In genomic region chr2:166700116-166700515, GRCm38 (mm10) we compare ENCODE assay signal across 25 mouse cellular contexts. TPM values are rescaled to one million over a fixed set of nuclear protein-coding genes. Genes with fewer than 3 reads are reported as not detected.
DNase-seq lines count a peak whose midpoint lies in the region; ATAC-seq and TF ChIP-seq lines count a peak whose summit lies in the region.
"Had no signal": no experiment of that assay in that cellular context is flagged by ENCODE, and none has a peak within 500 bp of the region (broad histone marks: within the 10 kb centered on the region; RNA-seq: fewer than 3 reads in every experiment).

No protein-coding gene starts in this region.

- no peak overlapping the region for H3K9ac ChIP-seq in hindbrain, embryonic 12.5 days
- H3K9ac ChIP-seq in liver, embryonic 13.5 days, result peak overlapping the region; percentile 23; the same call in 1 of the 2 replicates
- no peak overlapping the region for H3K9ac ChIP-seq in heart, embryonic 12.5 days
- H3K9ac ChIP-seq: forebrain, embryonic 13.5 days; limb, embryonic 12.5 days; liver, embryonic 14.5 days; midbrain, embryonic 13.5 days; stomach, embryonic 15.5 days had no signal

- no peak overlapping the region for H3K4me2 ChIP-seq in hindbrain, embryonic 12.5 days (replicated peaks)
- H3K4me2 ChIP-seq in liver, embryonic 13.5 days, result peak overlapping the region; percentile 82; the same call in 1 of the 2 replicates
- no peak overlapping the region for H3K4me2 ChIP-seq in heart, embryonic 12.5 days
- H3K4me2 ChIP-seq: forebrain, embryonic 13.5 days; heart, embryonic 11.5 days; limb, embryonic 12.5 days; midbrain, embryonic 13.5 days; stomach, embryonic 15.5 days had no signal

- no peak for DNase-seq in hindbrain, embryonic 10.5 days (ENCODE audit: low spot score)
- peak; percentile 67 for DNase-seq in R1 (ENCODE audit: low read depth, low spot score)
- DNase-seq in liver, embryonic 13.5 days, result no peak
- no peak for DNase-seq in cerebellum, adult 18-20 months
- DNase-seq: adrenal gland, postnatal 10 days; cerebellum, adult 11-12 months; cerebellum, postnatal 10 days; gastrocnemius, postnatal 25 days; kidney, adult 8-10 months; kidney, postnatal 10 days; layer of hippocampus, postnatal 36 days; retina, postnatal 1 day; right cerebral cortex, postnatal 14 days; thymus, postnatal 14 days had no signal

- ATAC-seq in hindbrain, embryonic 12.5 days (ENCODE audit: low FRiP score), result no peak
- no peak for ATAC-seq in liver, embryonic 13.5 days (ENCODE audit: low read depth)
- no peak for ATAC-seq in heart, embryonic 12.5 days (ENCODE audit: insufficient number of reproducible peaks, low FRiP score)
- ATAC-seq in megakaryocyte-erythroid progenitor cell, adult 5-6 weeks (replicated peaks; ENCODE audit: low FRiP score, low TSS enrichment, poor library complexity, severe bottlenecking), result no peak
- ATAC-seq: forebrain, embryonic 13.5 days; hindbrain, embryonic 16.5 days; midbrain, embryonic 13.5 days had no signal

- peaks cover 49% of the 10 kb centered on the region for H3K4me1 ChIP-seq in hindbrain, embryonic 10.5 days (replicated peaks)
- H3K4me1 ChIP-seq in hindbrain, embryonic 12.5 days, result peaks cover 25% of the 10 kb centered on the region
- H3K4me1 ChIP-seq in E14TG2a.4 (replicated peaks; ENCODE audit: low read depth, low read length), result peaks cover 33% of the 10 kb centered on the region
- H3K4me1 ChIP-seq in liver, embryonic 13.5 days (replicated peaks), result peaks cover 91% of the 10 kb centered on the region
- peaks cover 32% of the 10 kb centered on the region for H3K4me1 ChIP-seq in heart, embryonic 12.5 days (replicated peaks)
- H3K4me1 ChIP-seq: stomach, embryonic 15.5 days had no signal

- no peak for TF ChIP-seq CTCF in E14TG2a.4 (conservative IDR thresholded peaks at IDR 0.05; ENCODE audit: low read length)

- H3K4me3 ChIP-seq in hindbrain, embryonic 10.5 days, result no peak overlapping the region
- no peak overlapping the region for H3K4me3 ChIP-seq in hindbrain, embryonic 12.5 days
- peak overlapping the region; percentile 59 for H3K4me3 ChIP-seq in E14TG2a.4 (replicated peaks; ENCODE audit: low read length)
- H3K4me3 ChIP-seq in liver, embryonic 13.5 days (replicated peaks), result no peak overlapping the region
- no peak overlapping the region for H3K4me3 ChIP-seq in heart, embryonic 12.5 days
- H3K4me3 ChIP-seq: forebrain, embryonic 13.5 days; limb, embryonic 12.5 days; midbrain, embryonic 13.5 days; stomach, embryonic 15.5 days had no signal

- H3K27ac ChIP-seq in hindbrain, embryonic 10.5 days, result 0 out of 2 replicates have a peak overlapping the region, but pooled peaks have one; percentile 3
- no peak overlapping the region for H3K27ac ChIP-seq in hindbrain, embryonic 12.5 days
- peak overlapping the region; percentile 51 for H3K27ac ChIP-seq in liver, embryonic 13.5 days
- no peak overlapping the region for H3K27ac ChIP-seq in heart, embryonic 12.5 days (ENCODE audit: poor library complexity, severe bottlenecking)
- H3K27ac ChIP-seq: forebrain, embryonic 13.5 days; liver, embryonic 14.5 days; midbrain, embryonic 13.5 days; stomach, embryonic 15.5 days had no signal

- 61% methylated on average over 8 of the region's 8 CpGs for WGBS in hindbrain, embryonic 10.5 days
- 67% methylated on average over 8 of the region's 8 CpGs for WGBS in hindbrain, embryonic 12.5 days
- 54% methylated on average over 8 of the region's 8 CpGs for WGBS in liver, embryonic 13.5 days (ENCODE audit: insufficient replicate concordance)
- WGBS in heart, embryonic 12.5 days, result 68% methylated on average over 8 of the region's 8 CpGs

- peaks cover 5% of the 10 kb centered on the region; the same call in 1 of the 2 replicates for H3K9me3 ChIP-seq in hindbrain, embryonic 10.5 days
- H3K9me3 ChIP-seq in hindbrain, embryonic 12.5 days (replicated peaks), result no peaks in the 10 kb centered on the region
- peaks cover 8% of the 10 kb centered on the region for H3K9me3 ChIP-seq in E14TG2a.4 (ENCODE audit: low read length)
- H3K9me3 ChIP-seq in liver, embryonic 13.5 days (replicated peaks), result peaks cover 5% of the 10 kb centered on the region; the same call in 1 of the 2 replicates
- H3K9me3 ChIP-seq in heart, embryonic 12.5 days (replicated peaks), result peaks cover 5% of the 10 kb centered on the region; the same call in 1 of the 2 replicates
- H3K9me3 ChIP-seq: forebrain, embryonic 13.5 days; midbrain, embryonic 13.5 days; stomach, embryonic 15.5 days had no signal

- H3K36me3 ChIP-seq in hindbrain, embryonic 10.5 days, result peaks cover 53% of the 10 kb centered on the region
- H3K36me3 ChIP-seq in hindbrain, embryonic 12.5 days, result peaks cover 8% of the 10 kb centered on the region
- H3K36me3 ChIP-seq in E14TG2a.4 (ENCODE audit: insufficient read depth, low read length), result peaks cover 4% of the 10 kb centered on the region; the same call in 1 of the 2 replicates
- H3K36me3 ChIP-seq in liver, embryonic 13.5 days, result peaks cover 19% of the 10 kb centered on the region
- peaks cover 9% of the 10 kb centered on the region; the same call in 1 of the 2 replicates for H3K36me3 ChIP-seq in heart, embryonic 12.5 days
- H3K36me3 ChIP-seq: stomach, embryonic 15.5 days had no signal

- no peaks in the 10 kb centered on the region for H3K27me3 ChIP-seq in hindbrain, embryonic 10.5 days (ENCODE audit: insufficient read depth, poor library complexity, severe bottlenecking)
- no peaks in the 10 kb centered on the region for H3K27me3 ChIP-seq in hindbrain, embryonic 12.5 days
- peaks cover 4% of the 10 kb centered on the region; the same call in 1 of the 2 replicates for H3K27me3 ChIP-seq in E14TG2a.4 (ENCODE audit: insufficient read depth, low read length)
- no peaks in the 10 kb centered on the region for H3K27me3 ChIP-seq in liver, embryonic 13.5 days
- no peaks in the 10 kb centered on the region for H3K27me3 ChIP-seq in heart, embryonic 12.5 days (replicated peaks)
- H3K27me3 ChIP-seq: forebrain, embryonic 13.5 days; limb, embryonic 12.5 days; midbrain, embryonic 13.5 days; stomach, embryonic 15.5 days had no signal

RNA-seq across cellular contexts. Expression of gene Prex1, which starts 13.5 kb away (rescaled TPM):
- polyA plus RNA-seq in hindbrain, embryonic 10.5 days (2016; fragmentation: Nextera tagmentation; extraction: Ambion mirVana), result 36.8 and 44.1 TPM in 2 replicates
- polyA plus RNA-seq in hindbrain, embryonic 12.5 days (2016; fragmentation: Nextera tagmentation; extraction: Ambion mirVana), result 40.8 and 43.8 TPM in 2 replicates
- polyA plus RNA-seq in liver, embryonic 13.5 days (2015; fragmentation: Nextera tagmentation; extraction: Ambion mirVana), result 9.1 and 9.8 TPM in 2 replicates
- polyA plus RNA-seq in heart, embryonic 12.5 days (2016; fragmentation: Nextera tagmentation; extraction: Ambion mirVana), result 12.0 and 13.6 TPM in 2 replicates
- 34.5 and 39.2 TPM in 2 replicates for total RNA-seq in megakaryocyte-erythroid progenitor cell, adult 5-6 weeks (2014; fragmentation: Nextera tagmentation)
- total RNA-seq in megakaryocyte-erythroid progenitor cell, adult 5-6 weeks (2017), result 9.2 and 10.0 TPM in 2 replicates

Comparison
In these comparisons a context has a peak if more than half of its experiments do, and no peak if none do; other contexts are left out.
1. H3K27ac ChIP-seq: peak in hindbrain, embryonic 10.5 days (single experiment) and liver, embryonic 13.5 days (single experiment); none in hindbrain, embryonic 12.5 days (single experiment) and heart, embryonic 12.5 days (single experiment).